11 mouse cellular contexts compared by ENCODE assay signal in genomic region chr10:70121406-70121695, GRCm38 (mm10). TPM values are rescaled to one million over a fixed set of nuclear protein-coding genes. Genes with fewer than 3 reads are reported as not detected.
DNase-seq lines count a peak whose midpoint lies in the region; ATAC-seq and TF ChIP-seq lines count a peak whose summit lies in the region.
"Had no signal": no experiment of that assay in that cellular context is flagged by ENCODE, and none has a peak within 500 bp of the region (broad histone marks: within the 10 kb centered on the region; RNA-seq: fewer than 3 reads in every experiment).

No protein-coding gene starts in this region.

- H3K27me3 ChIP-seq in lung, embryonic 14.5 days (ENCODE audit: insufficient read depth, low read length): no peaks in the 10 kb centered on the region
- no peaks in the 10 kb centered on the region for H3K27me3 ChIP-seq in intestine, embryonic 16.5 days (replicated peaks; ENCODE audit: control insufficient read depth, insufficient read depth, low read length)
- H3K27me3 ChIP-seq in neural tube, embryonic 15.5 days (replicated peaks): no peaks in the 10 kb centered on the region
- H3K27me3 ChIP-seq in forebrain, embryonic 14.5 days (replicated peaks; ENCODE audit: control insufficient read depth, insufficient read depth, low read length): no peaks in the 10 kb centered on the region
- H3K27me3 ChIP-seq: embryonic facial prominence, embryonic 13.5 days had no signal

- no peak for ATAC-seq in lung, embryonic 14.5 days (ENCODE audit: insufficient read depth)
- ATAC-seq in intestine, embryonic 16.5 days: peak; percentile 81
- ATAC-seq in neural tube, embryonic 15.5 days (ENCODE audit: low FRiP score): no peak
- ATAC-seq in forebrain, embryonic 14.5 days: no peak
- no peak for ATAC-seq in activated CD4-positive, CD25-positive, alpha-beta regulatory T cell, adult 4 months

- no peak overlapping the region for H3K4me2 ChIP-seq in lung, embryonic 14.5 days
- no peak overlapping the region for H3K4me2 ChIP-seq in intestine, embryonic 16.5 days (ENCODE audit: low read depth, low read length)
- H3K4me2 ChIP-seq in neural tube, embryonic 15.5 days: no peak overlapping the region
- no peak overlapping the region for H3K4me2 ChIP-seq in forebrain, embryonic 14.5 days (ENCODE audit: low read length)
- H3K4me2 ChIP-seq: embryonic facial prominence, embryonic 13.5 days had no signal

- 61% methylated on average over 8 of the region's 8 CpGs for WGBS in lung, embryonic 14.5 days
- 53% methylated on average over 8 of the region's 8 CpGs for WGBS in intestine, embryonic 16.5 days
- 64% methylated on average over 8 of the region's 8 CpGs for WGBS in neural tube, embryonic 15.5 days
- 91% methylated on average over 8 of the region's 8 CpGs for WGBS in forebrain, embryonic 14.5 days

- H3K36me3 ChIP-seq in lung, embryonic 14.5 days (ENCODE audit: insufficient read depth): no peaks in the 10 kb centered on the region
- H3K36me3 ChIP-seq in intestine, embryonic 16.5 days (ENCODE audit: control insufficient read depth, insufficient read depth, low read length): no peaks in the 10 kb centered on the region
- H3K36me3 ChIP-seq in neural tube, embryonic 15.5 days: no peaks in the 10 kb centered on the region
- H3K36me3 ChIP-seq in forebrain, embryonic 14.5 days (ENCODE audit: control insufficient read depth, insufficient read depth, low read length): no peaks in the 10 kb centered on the region
- H3K36me3 ChIP-seq: embryonic facial prominence, embryonic 13.5 days had no signal

- no peak overlapping the region for H3K9ac ChIP-seq in lung, embryonic 14.5 days
- H3K9ac ChIP-seq in intestine, embryonic 16.5 days (ENCODE audit: low read depth, low read length): no peak overlapping the region
- H3K9ac ChIP-seq in neural tube, embryonic 15.5 days (replicated peaks): no peak overlapping the region
- no peak overlapping the region for H3K9ac ChIP-seq in forebrain, embryonic 14.5 days (ENCODE audit: low read length)
- H3K9ac ChIP-seq: embryonic facial prominence, embryonic 13.5 days had no signal

- H3K4me3 ChIP-seq in lung, embryonic 14.5 days (ENCODE audit: low read depth, low read length): no peak overlapping the region
- no peak overlapping the region; the same call in 1 of the 2 replicates for H3K4me3 ChIP-seq in intestine, embryonic 16.5 days (ENCODE audit: low read length)
- no peak overlapping the region for H3K4me3 ChIP-seq in neural tube, embryonic 15.5 days (replicated peaks)
- H3K4me3 ChIP-seq in forebrain, embryonic 14.5 days (ENCODE audit: low read depth, low read length): no peak overlapping the region
- H3K4me3 ChIP-seq: embryonic facial prominence, embryonic 13.5 days had no signal

- TF ChIP-seq CTCF in lung, embryonic 14.5 days (IDR thresholded peaks at IDR 0.05; ENCODE audit: low read depth): no peak

- H3K4me1 ChIP-seq in lung, embryonic 14.5 days (ENCODE audit: insufficient read depth): peaks cover 16% of the 10 kb centered on the region
- H3K4me1 ChIP-seq in intestine, embryonic 16.5 days (ENCODE audit: control insufficient read depth, insufficient read depth, low read length): peaks cover 45% of the 10 kb centered on the region
- peaks cover 57% of the 10 kb centered on the region for H3K4me1 ChIP-seq in neural tube, embryonic 15.5 days
- peaks cover 18% of the 10 kb centered on the region for H3K4me1 ChIP-seq in forebrain, embryonic 14.5 days (ENCODE audit: control insufficient read depth, insufficient read depth, low read length)

- no peaks in the 10 kb centered on the region for H3K9me3 ChIP-seq in lung, embryonic 14.5 days (ENCODE audit: low read depth, low read length)
- no peaks in the 10 kb centered on the region for H3K9me3 ChIP-seq in intestine, embryonic 16.5 days (ENCODE audit: control insufficient read depth, low read length)
- no peaks in the 10 kb centered on the region for H3K9me3 ChIP-seq in neural tube, embryonic 15.5 days (replicated peaks)
- H3K9me3 ChIP-seq in forebrain, embryonic 14.5 days (replicated peaks; ENCODE audit: control insufficient read depth, low read length): no peaks in the 10 kb centered on the region
- H3K9me3 ChIP-seq: embryonic facial prominence, embryonic 13.5 days had no signal

- H3K27ac ChIP-seq in lung, embryonic 14.5 days (ENCODE audit: low read depth): peak overlapping the region; percentile 12; the same call in 1 of the 2 replicates
- H3K27ac ChIP-seq in intestine, embryonic 16.5 days (ENCODE audit: low read length): no peak overlapping the region; the same call in 1 of the 2 replicates
- peak overlapping the region; percentile 60; the same call in 1 of the 2 replicates for H3K27ac ChIP-seq in neural tube, embryonic 15.5 days (replicated peaks)
- no peak overlapping the region for H3K27ac ChIP-seq in forebrain, embryonic 14.5 days (ENCODE audit: low read depth, low read length)
- H3K27ac ChIP-seq: embryonic facial prominence, embryonic 13.5 days had no signal

- peak; percentile 37 for DNase-seq in adrenal gland, postnatal 14 days
- no peak for DNase-seq in adrenal gland, adult (ENCODE audit: inconsistent age in 2 of 2, low spot score in 1 of 2)
- no peak for DNase-seq in lung, embryonic 14.5 days
- DNase-seq in lung, postnatal 36 days: no peak
- no peak for DNase-seq in forebrain, embryonic 14.5 days (ENCODE audit: low spot score)
- DNase-seq: gastrocnemius, postnatal 25 days; lung, adult 2 months had no signal

RNA-seq across cellular contexts. Expression of gene Ccdc6, which starts 24.4 kb away (rescaled TPM):
- 54.7 and 61.2 TPM in 2 replicates for total RNA-seq in adrenal gland, postnatal 14 days (2021)
- 21.9 TPM in 2 replicates for polyA plus RNA-seq in lung, embryonic 14.5 days (2014; fragmentation: Nextera tagmentation; extraction: Ambion mirVana)
- 11.7 and 13.0 TPM in 2 replicates for polyA plus RNA-seq in intestine, embryonic 16.5 days (2015; fragmentation: Nextera tagmentation; extraction: Ambion mirVana)
- polyA plus RNA-seq in neural tube, embryonic 15.5 days (2015; fragmentation: Nextera tagmentation; extraction: Ambion mirVana): 22.3 and 22.7 TPM in 2 replicates
- polyA plus RNA-seq in forebrain, embryonic 14.5 days (2014; fragmentation: Nextera tagmentation; extraction: Ambion mirVana): 22.8 and 25.8 TPM in 2 replicates
- 10 to 100 TPM; 26.0 to 27.6 TPM for polyA plus RNA-seq in activated CD4-positive, CD25-positive, alpha-beta regulatory T cell, adult 4 months (2017; shearing (Covaris generic))

Comparison
In these comparisons a context has a peak if more than half of its experiments do, and no peak if none do; other contexts are left out.
1. H3K27ac ChIP-seq: peak in lung, embryonic 14.5 days (single experiment) and neural tube, embryonic 15.5 days (single experiment); none in intestine, embryonic 16.5 days (single experiment) and forebrain, embryonic 14.5 days (single experiment).